Mouse (Mus musculus) hindbrain, embryonic 11.5 days (tissue): Measurements from ENCODE around the gene Gls. TPM values are rescaled to one million over a fixed set of nuclear protein-coding genes. Genes with fewer than 3 reads are reported as not detected.
A peak's percentile ranks its signal among the peaks of the same experiment; 100 is the strongest.

Source experiments
- ATAC-seq: fragments of 200-750 bp; cut with Nextera tagmentation; 2 replicates; pipeline ENCODE4 v1.8.0; 2017; ENCODE audit warnings: mild to moderate bottlenecking, moderate TSS enrichment, moderate library complexity; ENCODE audit not compliant: low FRiP score
- DNase-seq: peaks from one replicate; pipeline ENCODE4 v3.0.0-alpha.2; 2015; ENCODE audit warnings: low spot score
- H3K27ac ChIP-seq: fragments of 300-500 bp; sonication (generic); 2 replicates; pipeline ENCODE4 v1.5.1; 2014; ENCODE audit warnings: mild to moderate bottlenecking, low read depth, low read length
- H3K27me3 ChIP-seq: fragments of 300-500 bp; sonication (generic); 2 replicates; pipeline ENCODE4 v1.6.1; 2014; ENCODE audit warnings: mild to moderate bottlenecking, low read length, moderate library complexity, mixed read lengths; ENCODE audit not compliant: control insufficient read depth, insufficient read depth
- H3K36me3 ChIP-seq: fragments of 300-500 bp; sonication (generic); 2 replicates; pipeline ENCODE4 v1.6.1; 2014; ENCODE audit warnings: mild to moderate bottlenecking, low read length, moderate library complexity, mixed read lengths; ENCODE audit not compliant: control insufficient read depth, insufficient read depth
- H3K4me1 ChIP-seq: fragments of 300-500 bp; sonication (generic); replicated peaks from 2 replicates; pipeline ENCODE4 v1.6.1; 2014; ENCODE audit warnings: low read length, mixed read lengths; ENCODE audit not compliant: control insufficient read depth, insufficient read depth
- H3K4me2 ChIP-seq: fragments of 300-500 bp; sonication (generic); replicated peaks from 2 replicates; pipeline ENCODE4 v1.6.1; 2014; ENCODE audit warnings: mild to moderate bottlenecking, low read depth, low read length
- H3K4me3 ChIP-seq: fragments of 300-500 bp; sonication (generic); 2 replicates; pipeline ENCODE4 v1.5.1; 2014; ENCODE audit warnings: low read depth, low read length
- H3K9ac ChIP-seq: fragments of 300-500 bp; sonication (generic); 2 replicates; pipeline ENCODE4 v1.6.1; 2014; ENCODE audit warnings: low read depth, low read length
- H3K9me3 ChIP-seq: fragments of 300-500 bp; sonication (generic); 2 replicates; pipeline ENCODE4 v1.6.1; 2016; ENCODE audit warnings: low read length; ENCODE audit not compliant: control insufficient read depth
- WGBS: fragments of 180-500 bp; shearing (Covaris S2); extraction: QIAGEN DNeasy Blood & Tissue Kit; methylation state at CpG from one replicate; pipeline ENCODE4 v1.1.7; 2014; 5-methylcytosine and 5-hydroxymethylcytosine counted together
- polyA plus RNA-seq: library from polyadenylated mRNA; unstranded; fragments of >200 nt; fragmentation: Nextera tagmentation; extraction: Ambion mirVana; gene quantifications from 2 replicates; pipeline ENCODE4 v1.2.1, GENCODE M21; 2014

Gls gene
- polyA plus RNA-seq, 1 experiment from 2014 or later = 36.5 TPM

GRCm38 (mm10) chr1:52252447-52252846 is 19.4 kb upstream of the Gls start:
- 71% methylated on average over 2 of the region's 2 CpGs for whole genome bisulfite sequencing

GRCm38 (mm10) chr1:52251038-52251735 is 18.2 kb upstream of the Gls start:
- H3K9ac ChIP-seq = no peak overlapping the region
- no peaks in the 10 kb centered on the region for H3K36me3 ChIP-seq
- no peak overlapping the region for H3K4me2 ChIP-seq
- ATAC-seq (no peak), DNase-seq (no peak)
- H3K4me1 ChIP-seq = no peaks in the 10 kb centered on the region
- H3K27me3 ChIP-seq = no peaks in the 10 kb centered on the region
- H3K27ac ChIP-seq = no peak overlapping the region
- WGBS = 72% methylated on average over 7 of the region's 7 CpGs
- H3K4me3 ChIP-seq = no peak overlapping the region
- no peaks in the 10 kb centered on the region for H3K9me3 ChIP-seq

More at GRCm38 (mm10) chr1:52252447-52252846, 19.4 kb upstream of the Gls start:
- ATAC-seq (no peak), DNase-seq (no peak)
- no peak overlapping the region for H3K4me3 ChIP-seq
- H3K36me3 ChIP-seq = no peaks in the 10 kb centered on the region
- no peaks in the 10 kb centered on the region for H3K9me3 ChIP-seq
- H3K27me3 ChIP-seq = no peaks in the 10 kb centered on the region
- H3K9ac ChIP-seq = no peak overlapping the region
- H3K4me1 ChIP-seq = no peaks in the 10 kb centered on the region
- no peak overlapping the region for H3K27ac ChIP-seq
- no peak overlapping the region for H3K4me2 ChIP-seq

GRCm38 (mm10) chr1:52248899-52249556 is 16.0 kb upstream of the Gls start:
- no peaks in the 10 kb centered on the region for H3K36me3 ChIP-seq
- H3K4me2 ChIP-seq = no peak overlapping the region
- no peaks in the 10 kb centered on the region for H3K4me1 ChIP-seq
- H3K27me3 ChIP-seq = no peaks in the 10 kb centered on the region
- DNase-seq (no peak), ATAC-seq (no peak)
- H3K27ac ChIP-seq = no peak overlapping the region
- WGBS = 88% methylated on average over 3 of the region's 3 CpGs
- no peak overlapping the region for H3K4me3 ChIP-seq
- no peaks in the 10 kb centered on the region for H3K9me3 ChIP-seq
- H3K9ac ChIP-seq = no peak overlapping the region

- 63% methylated on average over 3 of the region's 3 CpGs for WGBS
- H3K4me3 ChIP-seq = no peak overlapping the region
- H3K36me3 ChIP-seq = no peaks in the 10 kb centered on the region
- no peak overlapping the region for H3K9ac ChIP-seq
- H3K27me3 ChIP-seq = no peaks in the 10 kb centered on the region
- H3K9me3 ChIP-seq = no peaks in the 10 kb centered on the region
- ATAC-seq (no peak), DNase-seq (no peak)
- no peak overlapping the region for H3K27ac ChIP-seq
- no peak overlapping the region for H3K4me2 ChIP-seq
- H3K4me1 ChIP-seq = no peaks in the 10 kb centered on the region
These were observed 9.2 kb upstream of the Gls start for GRCm38 (mm10) chr1:52242270-52242669.

GRCm38 (mm10) chr1:52232766-52233140 is 279 bp downstream of the Gls start:
- ATAC-seq (peak; percentile 84), DNase-seq (no peak)
- Histone ChIP-seq H3K4me2 (peak overlapping the region; percentile 70), H3K27me3 (no peaks in the 10 kb centered on the region), H3K9me3 (no peaks in the 10 kb centered on the region), H3K27ac (peak overlapping the region; percentile 93), H3K4me3 (peak overlapping the region; percentile 95), H3K4me1 (no peaks in the 10 kb centered on the region), H3K36me3 (no peaks in the 10 kb centered on the region), H3K9ac (peak overlapping the region; percentile 93)
- under 1% methylated on average over 33 of the region's 57 CpGs for WGBS

- Histone ChIP-seq H3K27me3 (no peaks in the 10 kb centered on the region), H3K4me2 (peak overlapping the region; percentile 70), H3K4me3 (peak overlapping the region; percentile 95), H3K27ac (peak overlapping the region; percentile 93), H3K9ac (peak overlapping the region; percentile 93), H3K9me3 (no peaks in the 10 kb centered on the region), H3K36me3 (no peaks in the 10 kb centered on the region), H3K4me1 (no peaks in the 10 kb centered on the region)
- peak; percentile 80 for DNase-seq
- ATAC-seq = peak; percentile 72
- WGBS = under 1% methylated on average over 53 of the region's 69 CpGs
These were observed 880 bp downstream of the Gls start for GRCm38 (mm10) chr1:52231939-52232765.

GRCm38 (mm10) chr1:52230404-52230803 is 2.6 kb downstream of the Gls start:
- DNase-seq (no peak), ATAC-seq (no peak)
- H3K9me3 ChIP-seq = no peaks in the 10 kb centered on the region
- no peaks in the 10 kb centered on the region for H3K36me3 ChIP-seq
- no peaks in the 10 kb centered on the region for H3K4me1 ChIP-seq
- no peak overlapping the region for H3K4me2 ChIP-seq
- 87% methylated on average over 1 of the region's 1 CpGs for WGBS
- no peak overlapping the region for H3K9ac ChIP-seq
- H3K27me3 ChIP-seq = no peaks in the 10 kb centered on the region
- H3K27ac ChIP-seq = no peak overlapping the region
- no peak overlapping the region for H3K4me3 ChIP-seq

GRCm38 (mm10) chr1:52228178-52228577 is 4.9 kb downstream of the Gls start:
- Histone ChIP-seq H3K9me3 (no peaks in the 10 kb centered on the region), H3K36me3 (no peaks in the 10 kb centered on the region), H3K9ac (no peak overlapping the region), H3K27ac (no peak overlapping the region), H3K27me3 (no peaks in the 10 kb centered on the region), H3K4me3 (no peak overlapping the region), H3K4me2 (no peak overlapping the region), H3K4me1 (no peaks in the 10 kb centered on the region)
- DNase-seq = no peak
- WGBS = 89% methylated on average over 6 of the region's 6 CpGs
- no peak for ATAC-seq
